In genomic region chr16:30177769-30178168, GRCm38 (mm10) we compare ENCODE assay signal across 14 mouse cellular contexts.
"Had no signal": no experiment of that assay in that cellular context is flagged by ENCODE, and none has a peak within 500 bp of the region (broad histone marks: within the 10 kb centered on the region; RNA-seq: fewer than 3 reads in every experiment).

No protein-coding gene starts in this region.

- H3K9me3 ChIP-seq: liver, embryonic 13.5 days; lung, embryonic 15.5 days; midbrain, embryonic 13.5 days; neural tube, embryonic 12.5 days; stomach, embryonic 15.5 days had no signal

- H3K36me3 ChIP-seq: liver, embryonic 13.5 days; lung, embryonic 15.5 days; midbrain, embryonic 13.5 days; neural tube, embryonic 12.5 days; stomach, embryonic 15.5 days had no signal

- H3K27ac ChIP-seq: left cerebral cortex, adult 2 months; liver, embryonic 13.5 days; lung, embryonic 15.5 days; macrophage; midbrain, embryonic 13.5 days; neural tube, embryonic 12.5 days; stomach, embryonic 15.5 days had no signal

- H3K4me3 ChIP-seq: left cerebral cortex, adult 2 months; liver, embryonic 13.5 days; lung, embryonic 15.5 days; midbrain, embryonic 13.5 days; myocyte; neural tube, embryonic 12.5 days; stomach, embryonic 15.5 days had no signal

- ATAC-seq: liver, postnatal 0 days; midbrain, embryonic 13.5 days had no signal

- H3K27me3 ChIP-seq: liver, embryonic 13.5 days; lung, embryonic 15.5 days; stomach, embryonic 15.5 days had no signal

- DNase-seq: kidney, postnatal 14 days; liver; liver, embryonic 13.5 days; liver, postnatal 0 days; lung, postnatal 14 days; thymus, adult 2 months; thymus, postnatal 25 days had no signal

- H3K9ac ChIP-seq: liver, embryonic 13.5 days; liver, postnatal 0 days; lung, embryonic 15.5 days; midbrain, embryonic 13.5 days; neural tube, embryonic 12.5 days; stomach, embryonic 15.5 days had no signal

- H3K4me2 ChIP-seq: liver, embryonic 13.5 days; lung, embryonic 15.5 days; midbrain, embryonic 13.5 days; neural tube, embryonic 12.5 days; stomach, embryonic 15.5 days had no signal
